Mouse (Mus musculus) heart, embryonic 13.5 days (tissue): ENCODE data around the gene Pcbp2. TPM values are rescaled to one million over a fixed set of nuclear protein-coding genes. Genes with fewer than 3 reads are reported as not detected.

Experiments
- ATAC-seq: fragments of 200-750 bp; cut with Nextera tagmentation; 2 replicates; pipeline ENCODE4 v1.8.0; 2017; ENCODE audit warnings: moderate TSS enrichment; ENCODE audit not compliant: insufficient number of reproducible peaks, low FRiP score, low TSS enrichment; ENCODE audit errors: extremely low read depth
- H3K27ac ChIP-seq: fragments of 300-500 bp; sonication (generic); replicated peaks from 2 replicates; pipeline ENCODE4 v1.5.1; 2015; ENCODE audit warnings: moderate library complexity, mild to moderate bottlenecking, inconsistent platforms
- H3K27me3 ChIP-seq: fragments of 300-500 bp; sonication (generic); replicated peaks from 2 replicates; pipeline ENCODE4 v1.6.1; 2015; ENCODE audit warnings: mild to moderate bottlenecking, inconsistent platforms
- H3K36me3 ChIP-seq: fragments of 300-500 bp; sonication (generic); 2 replicates; pipeline ENCODE4 v1.6.1; 2015; ENCODE audit warnings: mild to moderate bottlenecking, inconsistent platforms
- H3K4me1 ChIP-seq: fragments of 300-500 bp; sonication (generic); 2 replicates; pipeline ENCODE4 v1.6.1; 2015; ENCODE audit warnings: inconsistent platforms
- H3K4me2 ChIP-seq: fragments of 300-500 bp; sonication (generic); 2 replicates; pipeline ENCODE4 v1.6.1; 2015; ENCODE audit warnings: inconsistent platforms, mild to moderate bottlenecking, moderate library complexity
- H3K4me3 ChIP-seq: fragments of 300-500 bp; sonication (generic); 2 replicates; pipeline ENCODE4 v1.5.1; 2015; ENCODE audit warnings: moderate library complexity, mild to moderate bottlenecking, inconsistent platforms
- H3K9ac ChIP-seq: fragments of 300-500 bp; sonication (generic); 2 replicates; pipeline ENCODE4 v1.6.1; 2015; ENCODE audit warnings: inconsistent platforms, mild to moderate bottlenecking, moderate library complexity
- H3K9me3 ChIP-seq: fragments of 300-500 bp; sonication (generic); 2 replicates; pipeline ENCODE4 v1.6.1; 2016; ENCODE audit warnings: inconsistent platforms
- WGBS: fragments of 180-500 bp; shearing (Covaris S2); methylation state at CpG from one replicate; pipeline ENCODE4 v1.1.7; 2015; ENCODE audit warnings: mixed read lengths; 5-methylcytosine and 5-hydroxymethylcytosine counted together
- polyA plus RNA-seq: library from polyadenylated mRNA; unstranded; fragments of >200 nt; fragmentation: Nextera tagmentation; extraction: Ambion mirVana; gene quantifications from 2 replicates; pipeline ENCODE4 v1.2.1, GENCODE M21; 2015

The Pcbp2 gene
- polyA plus RNA-seq, 1 experiment from 2014 or later: 141 TPM

- WGBS: 84% methylated on average over 5 of the region's 5 CpGs
- peaks cover 98% of the 10 kb centered on the region for H3K36me3 ChIP-seq
These were observed 30.1 kb downstream of the Pcbp2 start for GRCm38 (mm10) chr15:102500479-102500878.

DNA sequence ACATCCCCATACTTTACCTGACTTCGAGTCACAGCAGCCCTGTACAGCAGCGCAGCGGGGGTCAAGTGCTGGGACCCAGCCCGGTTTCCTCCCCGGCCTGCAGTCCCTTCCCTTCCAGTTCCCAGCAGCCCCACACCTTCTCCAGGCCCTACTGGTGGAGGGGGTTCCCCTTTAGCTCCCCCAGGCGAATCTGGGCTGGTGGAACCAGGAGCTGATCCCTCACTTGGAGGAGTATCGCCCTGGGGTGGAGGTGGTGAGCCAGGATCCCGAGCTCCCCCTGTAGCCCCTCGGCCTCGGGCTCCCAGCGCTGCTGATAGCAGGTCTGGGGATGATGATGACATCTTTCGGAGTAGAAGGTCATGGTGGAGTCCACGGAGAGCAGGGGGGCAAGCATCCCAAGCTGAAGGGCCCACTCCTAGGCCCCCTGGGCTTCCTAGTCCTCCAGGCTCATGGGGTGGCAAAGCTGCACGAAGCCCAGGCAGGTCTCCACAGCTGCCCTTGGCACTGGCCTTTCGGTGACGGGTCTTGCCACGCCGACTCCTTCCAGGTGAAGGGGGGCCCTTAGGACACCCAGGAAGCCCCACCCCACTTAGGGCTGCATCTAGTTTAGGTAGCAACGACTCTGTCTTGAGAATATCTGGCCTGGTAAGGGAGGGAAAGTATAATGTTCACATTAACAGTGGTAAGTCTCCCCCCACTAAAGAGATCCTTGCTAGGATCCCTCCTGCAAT lies 30.9 kb downstream of the Pcbp2 start:
- no peaks in the 10 kb centered on the region for H3K9me3 ChIP-seq
- no peak overlapping the region for H3K9ac ChIP-seq
- ATAC-seq: no peak
- peaks cover 14% of the 10 kb centered on the region for H3K4me1 ChIP-seq
- no peak overlapping the region for H3K27ac ChIP-seq
- H3K36me3 ChIP-seq: peaks cover 90% of the 10 kb centered on the region
- H3K4me3 ChIP-seq: no peak overlapping the region
- no peak overlapping the region for H3K4me2 ChIP-seq
- no peaks in the 10 kb centered on the region for H3K27me3 ChIP-seq
- 83% methylated on average over 19 of the region's 19 CpGs for WGBS

More at GRCm38 (mm10) chr15:102500479-102500878, 30.1 kb downstream of the Pcbp2 start:
- Histone ChIP-seq H3K9me3 (no peaks in the 10 kb centered on the region), H3K4me2 (no peak overlapping the region), H3K4me3 (no peak overlapping the region), H3K27me3 (no peaks in the 10 kb centered on the region), H3K27ac (no peak overlapping the region), H3K4me1 (peaks cover 7% of the 10 kb centered on the region), H3K9ac (no peak overlapping the region)
- no peak for ATAC-seq

- ATAC-seq: no peak
- Histone ChIP-seq H3K9ac (no peak overlapping the region), H3K4me2 (no peak overlapping the region), H3K9me3 (no peaks in the 10 kb centered on the region), H3K4me3 (no peak overlapping the region), H3K36me3 (peaks cover 81% of the 10 kb centered on the region), H3K27ac (no peak overlapping the region), H3K4me1 (peaks cover 15% of the 10 kb centered on the region), H3K27me3 (no peaks in the 10 kb centered on the region)
- WGBS: 70% methylated on average over 9 of the region's 9 CpGs
These were observed 32.0 kb downstream of the Pcbp2 start for GRCm38 (mm10) chr15:102502254-102502840.

DNA sequence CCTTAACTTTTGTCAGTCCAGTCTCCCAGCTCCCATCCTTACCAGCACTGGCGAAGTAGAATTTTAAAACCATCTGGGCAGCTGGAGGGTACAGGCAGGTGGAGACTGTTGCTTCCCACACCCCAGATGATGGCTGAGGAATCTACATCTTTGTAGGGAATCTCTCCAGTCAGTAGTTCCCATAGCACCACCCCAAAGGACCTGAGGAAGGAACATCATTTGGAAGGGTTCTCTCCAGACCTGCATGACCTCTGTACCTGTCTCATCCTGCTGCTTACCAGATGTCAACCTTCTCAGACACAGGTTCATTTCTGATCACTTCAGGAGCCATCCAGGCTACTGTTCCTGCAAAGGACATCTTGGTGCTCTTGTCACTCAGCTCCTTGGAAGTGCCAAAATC lies 33.1 kb downstream of the Pcbp2 start, which contains the start of gene Gm10337:
Gene Gm10337, plus strand, starts transcription at position 276 of the 400 bp plus-strand sequence.
- Histone ChIP-seq H3K4me1 (peaks cover 15% of the 10 kb centered on the region), H3K27ac (no peak within 1 kb of the TSS), H3K4me3 (no peak within 1 kb of the TSS), H3K27me3 (no peaks in the 10 kb centered on the region), H3K9ac (no peak within 1 kb of the TSS), H3K4me2 (no peak within 1 kb of the TSS), H3K9me3 (no peaks in the 10 kb centered on the region), H3K36me3 (peaks cover 75% of the 10 kb centered on the region)
- WGBS: 86% methylated on average over 1 of the region's 1 CpGs
- no peak for ATAC-seq

- Histone ChIP-seq H3K9me3 (no peaks in the 10 kb centered on the region), H3K4me1 (peaks cover 20% of the 10 kb centered on the region), H3K9ac (no peak overlapping the region), H3K4me3 (no peak overlapping the region), H3K27me3 (no peaks in the 10 kb centered on the region), H3K4me2 (no peak overlapping the region), H3K36me3 (peaks cover 68% of the 10 kb centered on the region), H3K27ac (no peak overlapping the region)
- 87% methylated on average over 9 of the region's 9 CpGs for WGBS
- ATAC-seq: 0 out of 2 replicates have a peak, but pooled peaks have one; percentile 12
These were observed 33.8 kb downstream of the Pcbp2 start for GRCm38 (mm10) chr15:102503924-102504782.

GRCm38 (mm10) chr15:102505073-102505769 lies 34.9 kb downstream of the Pcbp2 start:
- H3K36me3 ChIP-seq: peaks cover 57% of the 10 kb centered on the region

GRCm38 (mm10) chr15:102505770-102506463 lies 35.6 kb downstream of the Pcbp2 start:
- H3K4me2 ChIP-seq: no peak overlapping the region
- H3K4me3 ChIP-seq: no peak overlapping the region
- peaks cover 32% of the 10 kb centered on the region for H3K4me1 ChIP-seq
- H3K9me3 ChIP-seq: no peaks in the 10 kb centered on the region
- H3K27me3 ChIP-seq: no peaks in the 10 kb centered on the region
- H3K36me3 ChIP-seq: peaks cover 50% of the 10 kb centered on the region
- no peak overlapping the region for H3K9ac ChIP-seq
- peak overlapping the region; percentile 48; the same call in 1 of the 2 replicates for H3K27ac ChIP-seq
- ATAC-seq: no peak
- WGBS: 68% methylated on average over 9 of the region's 9 CpGs

More at GRCm38 (mm10) chr15:102505073-102505769, 34.9 kb downstream of the Pcbp2 start:
- no peaks in the 10 kb centered on the region for H3K27me3 ChIP-seq
- ATAC-seq: no peak
- no peak overlapping the region for H3K9ac ChIP-seq
- H3K4me1 ChIP-seq: peaks cover 30% of the 10 kb centered on the region
- 65% methylated on average over 12 of the region's 12 CpGs for WGBS
- 0 out of 2 replicates have a peak overlapping the region, but pooled peaks have one; percentile 48 for H3K27ac ChIP-seq
- H3K9me3 ChIP-seq: no peaks in the 10 kb centered on the region
- H3K4me3 ChIP-seq: no peak overlapping the region
- no peak overlapping the region for H3K4me2 ChIP-seq

DNA sequence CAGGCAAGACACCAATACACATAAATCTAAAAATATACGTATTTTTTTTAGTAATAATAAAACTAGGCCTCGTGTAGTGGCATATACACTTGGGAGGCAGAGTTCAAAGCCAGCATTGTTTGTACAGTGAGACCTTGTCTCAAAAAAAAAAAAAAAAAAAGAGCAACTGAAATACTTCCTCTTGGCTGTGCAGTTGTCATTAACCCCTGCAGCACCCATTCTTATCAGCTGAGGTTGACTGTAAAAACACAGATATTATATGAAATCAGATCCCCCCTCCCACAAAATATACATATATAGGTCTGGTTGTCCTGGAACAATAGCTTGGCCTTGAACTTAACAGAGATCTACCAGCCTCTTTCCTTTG lies 36.1 kb downstream of the Pcbp2 start:
- ATAC-seq: no peak
- no peaks in the 10 kb centered on the region for H3K9me3 ChIP-seq

DNA sequence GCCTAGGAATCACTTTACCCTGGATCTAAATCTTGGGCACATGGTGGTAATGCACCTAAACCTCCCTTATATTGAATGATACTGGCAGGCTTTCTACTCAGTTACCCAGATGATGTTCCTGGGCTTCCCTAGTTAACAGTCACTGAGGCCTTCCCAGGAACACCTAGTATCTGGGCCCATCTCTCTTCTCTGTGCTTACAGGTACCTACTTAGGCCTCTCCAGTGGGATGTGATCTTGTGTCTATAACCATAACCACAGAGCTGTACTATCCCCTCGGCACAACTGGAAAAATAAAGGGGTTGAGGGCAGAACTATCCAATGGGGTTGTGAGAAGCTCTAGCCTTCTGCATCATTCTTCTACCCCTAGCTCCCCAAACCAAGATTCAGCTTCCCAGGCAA lies 36.5 kb downstream of the Pcbp2 start:
- no peak overlapping the region for H3K4me2 ChIP-seq
- H3K9ac ChIP-seq: no peak overlapping the region
- no peak overlapping the region; the same call in 1 of the 2 replicates for H3K27ac ChIP-seq
- H3K4me3 ChIP-seq: no peak overlapping the region
- H3K9me3 ChIP-seq: no peaks in the 10 kb centered on the region
- no peaks in the 10 kb centered on the region for H3K27me3 ChIP-seq
- peaks cover 41% of the 10 kb centered on the region for H3K36me3 ChIP-seq
- H3K4me1 ChIP-seq: peaks cover 41% of the 10 kb centered on the region
- 90% methylated on average over 1 of the region's 1 CpGs for WGBS
- no peak for ATAC-seq

More for the DNA sequence above, 36.1 kb downstream of the Pcbp2 start:
- no peaks in the 10 kb centered on the region for H3K27me3 ChIP-seq
- no peak overlapping the region for H3K4me3 ChIP-seq
- no peak overlapping the region for H3K4me2 ChIP-seq
- H3K36me3 ChIP-seq: peaks cover 45% of the 10 kb centered on the region
- H3K27ac ChIP-seq: no peak overlapping the region; the same call in 1 of the 2 replicates
- 43% methylated on average over 2 of the region's 2 CpGs for WGBS
- no peak overlapping the region for H3K9ac ChIP-seq
- peaks cover 37% of the 10 kb centered on the region for H3K4me1 ChIP-seq

GRCm38 (mm10) chr15:102507561-102507960 lies 37.2 kb downstream of the Pcbp2 start:
- H3K4me2 ChIP-seq: no peak overlapping the region
- peaks cover 48% of the 10 kb centered on the region for H3K4me1 ChIP-seq
- H3K9ac ChIP-seq: no peak overlapping the region
- no peaks in the 10 kb centered on the region for H3K9me3 ChIP-seq
- peaks cover 34% of the 10 kb centered on the region for H3K36me3 ChIP-seq
- H3K27ac ChIP-seq: no peak overlapping the region
- ATAC-seq: no peak
- H3K4me3 ChIP-seq: no peak overlapping the region
- no peaks in the 10 kb centered on the region for H3K27me3 ChIP-seq
